Mouse (Mus musculus): ENCODE measurements at regions not wholly inside any gene's neighbourhood (a gene's known extent, or its start where the extent isn't known, plus 50 kb on each side); places are given as distances from the start of the nearest gene placed in this dataset.
"Not testable (repeated sequence)": the region's sequence is repeated elsewhere in the genome, so short reads cannot be mapped to it uniquely, and the experiment has no call there.

DNA sequence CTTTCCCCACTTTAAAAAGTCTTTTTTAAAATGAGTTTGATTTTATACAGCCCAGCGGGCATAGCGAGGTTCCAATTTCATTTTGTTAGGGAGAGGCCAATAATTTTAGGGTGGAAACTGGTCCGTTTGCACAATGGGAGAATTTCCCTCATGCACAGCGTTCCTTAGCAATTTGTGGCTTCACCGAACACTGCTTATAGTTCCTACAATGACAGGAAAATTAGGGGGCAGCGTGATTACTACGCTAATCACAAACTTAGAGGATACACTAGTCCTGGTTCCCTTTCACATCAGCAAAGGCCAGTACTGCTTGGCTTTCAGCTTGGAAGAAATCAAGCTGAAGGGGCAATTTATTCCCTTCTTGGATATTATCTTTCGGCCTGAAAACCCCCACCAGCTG lies 745.1 kb upstream of the Gm19410 start:
- no peak for DNase-seq (ENCODE audit: low spot score in 2 of 2)

DNA sequence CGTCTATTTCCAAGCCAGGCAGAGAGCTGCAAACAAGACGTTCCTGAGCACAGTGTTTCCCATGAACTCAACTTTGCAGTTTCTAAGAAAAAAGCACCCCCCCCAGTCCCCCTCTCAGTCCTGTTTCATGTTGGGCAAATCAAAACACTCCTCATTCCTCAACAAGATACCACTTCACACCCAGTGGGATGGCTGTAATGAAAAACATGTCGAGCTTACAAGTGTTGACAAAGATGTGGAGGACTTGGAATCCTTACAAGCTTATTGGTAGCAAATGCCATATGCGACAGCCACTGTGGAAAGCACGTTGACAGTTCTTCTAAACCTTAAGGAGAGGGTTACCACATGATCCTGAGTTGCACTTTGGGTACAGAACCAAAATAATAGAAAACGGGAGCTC lies 742.9 kb upstream of the Gm19410 start:
- DNase-seq (ENCODE audit: low spot score in 2 of 2) = no peak

- no peak for DNase-seq (ENCODE audit: low spot score in 2 of 2)
Measured at GRCm38 (mm10) chr8:35047798-35048197, 717.8 kb upstream of the Gm19410 start.

- DNase-seq (ENCODE audit: low spot score in 2 of 2) = no peak
Measured at GRCm38 (mm10) chr8:35053444-35053843, 712.1 kb upstream of the Gm19410 start.

DNA sequence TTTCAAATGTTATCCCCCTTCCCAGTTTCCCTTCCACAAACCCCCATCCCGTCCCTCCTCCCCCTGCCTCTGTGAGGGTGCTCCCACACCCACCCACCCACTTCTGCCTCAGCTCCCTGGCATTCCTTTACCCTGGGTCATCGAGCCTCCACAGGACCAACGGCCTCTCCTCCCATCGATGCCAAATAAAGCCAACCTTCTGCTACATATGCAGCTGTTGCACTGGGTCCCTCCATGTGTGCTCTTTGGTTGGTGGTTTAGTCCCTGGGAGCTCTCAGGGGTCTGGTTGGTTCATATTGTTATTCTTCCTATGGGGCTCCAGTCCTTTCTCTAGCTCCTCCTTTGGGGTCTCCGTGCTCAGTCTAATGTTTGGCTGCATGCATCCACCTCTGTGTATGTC lies 704.5 kb upstream of the Gm19410 start:
- no peak for DNase-seq (ENCODE audit: low spot score in 2 of 2)

- DNase-seq (ENCODE audit: low spot score in 2 of 2) = peak in 1 of 2 experiments; percentile 2
Measured at GRCm38 (mm10) chr8:35068228-35068627, 697.4 kb upstream of the Gm19410 start.

DNA sequence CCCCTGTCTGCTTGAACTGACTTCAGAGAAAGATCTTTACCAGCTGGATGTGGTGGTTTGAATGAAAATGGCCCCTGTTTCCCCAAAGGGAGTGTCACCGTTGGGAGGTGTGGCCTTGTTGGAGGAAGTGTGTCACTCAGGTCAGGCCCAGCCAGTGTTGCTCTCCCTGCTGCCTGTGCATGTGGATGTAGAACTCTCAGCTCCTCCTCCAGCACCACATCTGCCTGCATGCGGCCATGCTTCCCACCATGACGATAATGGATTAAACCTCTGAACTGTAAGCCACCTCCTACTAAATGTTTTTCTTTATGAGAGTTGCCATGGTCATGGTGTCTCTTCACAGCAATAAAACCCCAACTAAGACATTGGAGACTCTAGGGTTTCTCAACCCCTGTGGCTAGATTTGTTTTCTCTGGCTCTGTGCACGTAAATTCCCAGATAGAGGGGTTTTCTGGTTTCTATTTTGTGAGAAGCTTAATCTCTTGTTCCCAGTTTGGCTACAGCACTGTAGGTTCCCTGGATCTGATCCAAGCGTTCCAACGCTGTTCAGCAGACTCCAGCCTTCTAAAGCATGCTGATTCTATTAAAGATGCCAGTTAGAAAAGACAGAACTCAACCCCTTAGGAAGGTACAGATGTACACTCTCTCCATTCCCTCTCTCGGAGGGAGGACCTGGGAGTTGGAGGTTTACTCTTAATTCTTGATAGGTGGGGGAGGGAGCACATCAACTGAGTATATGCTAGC lies 695.2 kb upstream of the Gm19410 start:
- DNase-seq (ENCODE audit: low spot score in 2 of 2) = no peak

DNA sequence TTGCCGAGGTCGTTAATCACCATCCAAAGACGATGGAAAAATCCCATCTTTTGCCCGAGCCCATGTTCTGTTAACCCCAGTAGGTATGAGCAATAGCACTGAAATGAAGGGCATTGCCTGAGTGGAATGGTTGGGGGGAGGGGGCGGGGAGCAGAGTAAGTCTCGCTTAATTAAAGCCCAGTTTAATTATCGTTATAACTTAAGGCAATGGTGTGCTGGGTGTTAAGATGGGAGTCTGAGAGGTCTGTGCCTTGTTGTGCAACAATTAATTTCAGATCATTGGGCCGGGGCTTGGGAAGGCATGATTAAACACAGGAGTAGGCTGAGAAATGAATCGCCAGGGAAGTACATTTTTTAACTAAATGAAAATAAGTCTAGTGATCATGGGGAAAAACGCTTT lies 689.6 kb upstream of the Gm19410 start:
- no peak for DNase-seq (ENCODE audit: low spot score in 2 of 2)

GRCm38 (mm10) chr8:35083161-35083560 lies 682.4 kb upstream of the Gm19410 start:
- no peak for DNase-seq (ENCODE audit: low spot score in 2 of 2)

DNA sequence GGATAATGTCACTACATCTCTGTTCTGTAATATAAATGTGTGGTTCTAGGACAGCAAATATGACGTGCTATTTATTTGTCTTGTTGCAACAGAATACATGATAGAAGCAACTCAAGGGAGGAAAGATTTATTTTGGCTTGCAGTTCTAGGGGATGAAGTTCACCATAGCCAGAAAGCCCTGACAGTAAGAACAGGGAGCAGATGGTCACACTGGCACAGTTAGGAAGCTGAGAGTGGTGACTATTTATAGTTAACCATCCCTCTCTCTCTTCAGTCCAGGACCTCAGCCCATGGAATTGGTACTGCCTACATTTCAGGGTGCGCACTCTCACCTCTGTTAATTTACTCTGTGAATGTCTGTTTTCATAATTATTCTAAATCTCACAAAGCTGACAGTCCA lies 678.5 kb upstream of the Gm19410 start:
- DNase-seq (ENCODE audit: low spot score in 2 of 2) = no peak

DNA sequence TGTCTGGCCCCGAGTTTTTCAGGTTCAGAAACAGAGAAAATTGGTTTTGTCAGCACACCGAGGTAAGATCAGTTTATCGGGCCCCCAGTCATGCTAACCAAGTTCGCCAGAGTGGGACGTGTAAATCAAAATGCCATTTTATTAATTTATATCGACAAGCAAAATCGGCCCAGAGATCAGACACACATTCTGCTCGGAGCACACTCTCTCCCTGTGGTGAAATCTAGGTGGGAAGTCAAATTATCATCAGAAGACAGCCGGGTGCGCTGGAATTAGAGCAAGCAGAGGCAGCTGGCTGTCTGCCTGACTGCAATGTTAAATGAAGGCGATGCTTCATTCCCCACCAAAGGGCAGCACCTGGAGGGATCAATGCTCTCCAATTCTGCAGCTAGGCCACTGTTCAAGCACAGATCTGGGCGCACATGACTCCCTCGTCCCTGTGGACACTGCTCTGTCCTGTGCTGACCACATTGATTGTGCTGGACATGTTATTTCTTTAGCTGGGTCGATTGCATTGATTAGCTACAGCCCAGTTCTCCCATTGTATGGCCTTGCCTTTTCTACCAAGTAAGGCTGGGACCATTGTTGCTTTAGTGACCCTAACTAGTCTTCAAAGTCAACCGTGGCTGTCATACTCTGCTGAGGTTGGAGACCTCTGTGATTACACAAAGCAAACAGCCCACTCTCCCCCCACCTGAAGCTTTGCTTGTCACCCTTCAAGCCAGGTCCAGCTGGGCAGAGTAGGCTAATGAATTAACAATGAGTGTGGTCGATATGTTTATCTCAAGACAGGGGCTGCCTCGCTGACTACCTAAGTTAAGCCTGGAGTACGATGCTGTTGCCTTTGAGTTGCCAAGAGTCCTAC lies 677.0 kb upstream of the Gm19410 start:
- DNase-seq (ENCODE audit: low spot score in 2 of 2) = no peak

DNA sequence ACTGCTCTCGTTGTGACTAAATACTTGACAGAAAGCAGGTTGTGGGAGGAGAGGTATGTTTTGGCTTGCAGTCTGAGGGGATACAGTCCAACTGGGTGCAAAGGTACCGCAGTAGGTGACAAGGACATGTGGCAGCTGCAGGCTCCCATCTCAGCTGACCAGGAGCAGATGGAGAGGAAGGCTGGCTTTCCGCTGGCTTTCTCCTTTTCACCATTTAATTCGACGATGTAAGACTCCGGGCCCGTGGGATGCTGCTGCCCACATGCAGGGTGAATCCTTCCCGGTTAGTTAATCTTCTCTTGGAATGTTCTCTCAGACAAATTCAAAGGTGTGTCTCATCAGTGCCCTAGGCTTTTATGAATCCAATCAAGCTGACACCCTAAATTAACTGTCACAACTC lies 676.1 kb upstream of the Gm19410 start:
- DNase-seq (ENCODE audit: low spot score in 2 of 2) = no peak

DNA sequence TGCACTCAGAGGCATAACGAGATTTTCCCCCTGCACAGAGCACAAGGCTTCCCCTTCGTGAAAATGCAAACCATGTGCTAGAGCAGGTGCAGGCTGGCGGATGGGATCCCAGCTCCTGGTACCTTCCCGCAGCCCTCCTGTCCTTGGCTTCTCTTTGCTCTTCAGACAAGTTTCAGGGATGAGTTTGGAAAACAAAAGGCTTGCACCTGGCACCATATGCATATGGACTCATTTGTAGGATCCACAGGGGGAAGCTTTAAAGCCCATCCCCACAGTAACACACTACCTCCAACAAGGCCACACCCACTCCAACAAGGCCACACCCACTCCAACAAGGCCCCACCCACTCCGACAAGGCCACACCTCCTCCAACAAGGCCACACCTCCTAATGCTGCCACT lies 663.9 kb upstream of the Gm19410 start:
- DNase-seq (ENCODE audit: low spot score in 2 of 2) = no peak

DNA sequence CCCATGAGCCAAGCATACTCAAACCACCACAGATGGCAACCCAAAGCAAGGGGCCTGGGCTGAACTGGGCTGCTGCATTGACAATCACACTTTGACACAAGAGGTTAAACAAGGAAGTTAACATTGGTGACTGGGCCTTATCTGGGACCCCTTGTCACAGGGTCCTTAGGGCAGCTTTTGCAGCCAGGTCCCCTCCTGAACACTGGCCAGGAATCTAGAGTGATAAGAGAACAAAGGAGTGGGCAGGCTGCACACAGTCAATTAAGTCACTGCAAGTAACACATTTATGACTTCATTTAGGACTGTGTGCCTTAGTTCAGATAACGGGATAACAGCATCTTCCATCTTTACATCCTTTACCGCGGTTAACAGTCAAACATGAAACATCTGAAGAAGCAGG lies 663.5 kb upstream of the Gm19410 start:
- not testable (repeated sequence) for DNase-seq (ENCODE audit: low spot score in 2 of 2)

- DNase-seq (ENCODE audit: low spot score in 2 of 2) = not testable (repeated sequence)
Measured at GRCm38 (mm10) chr8:35104465-35104876, 661.1 kb upstream of the Gm19410 start.

DNA sequence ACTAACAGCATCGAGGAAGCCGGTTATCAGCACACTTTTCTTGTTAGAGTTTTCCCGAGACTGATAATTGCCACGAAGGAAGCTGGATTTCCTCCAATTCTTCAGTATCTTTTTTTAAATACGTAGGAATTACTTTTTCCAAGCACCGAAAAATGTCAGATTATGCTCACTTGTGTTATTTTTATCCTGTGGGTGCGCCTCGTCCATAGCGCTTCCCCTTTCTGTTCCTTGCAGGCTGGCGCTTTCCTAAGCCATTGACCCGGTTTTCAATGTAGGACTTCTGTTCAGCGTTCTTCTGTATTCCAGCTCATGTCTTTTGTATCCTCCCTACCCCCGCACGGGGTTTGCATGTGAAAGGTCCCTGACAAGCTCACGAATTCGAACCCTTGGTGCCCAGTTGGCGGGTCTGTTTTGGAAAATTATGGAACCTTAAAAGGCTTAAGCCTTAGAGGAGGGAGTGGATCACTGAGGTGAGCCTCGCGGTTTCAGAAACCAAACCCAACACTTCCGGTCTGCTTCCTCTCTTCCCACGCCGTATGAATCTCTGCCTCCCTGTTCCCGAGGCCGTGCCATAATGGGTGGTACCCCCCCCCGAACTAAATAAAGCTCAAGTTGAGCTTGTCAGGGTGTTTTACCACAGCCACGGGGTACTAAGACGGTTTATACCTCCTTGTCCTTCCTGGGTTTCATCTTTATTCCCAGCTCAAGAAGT lies 655.9 kb upstream of the Gm19410 start:
- DNase-seq (ENCODE audit: low spot score in 2 of 2) = no peak

DNA sequence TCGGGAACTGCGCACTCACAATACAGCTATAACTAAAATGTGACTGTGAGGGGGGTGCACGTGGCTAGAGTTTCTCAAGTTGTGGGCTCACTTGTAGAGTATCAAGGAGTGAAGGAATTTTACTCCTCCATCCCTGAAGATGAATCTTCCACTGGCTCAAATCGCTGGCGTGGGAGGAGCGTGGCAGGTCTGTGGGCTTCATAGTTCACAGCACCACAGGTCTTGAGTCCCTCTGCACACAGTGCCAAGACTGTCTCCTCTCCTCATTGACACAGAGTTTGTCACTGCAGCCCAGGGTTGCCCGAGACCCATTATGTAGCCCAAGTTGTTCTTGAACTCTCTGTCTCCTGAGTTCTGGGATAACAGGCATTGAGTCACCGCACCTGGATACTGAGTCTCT lies 655.3 kb upstream of the Gm19410 start:
- DNase-seq (ENCODE audit: low spot score in 2 of 2) = no peak

- DNase-seq (ENCODE audit: low spot score in 2 of 2) = no peak
Measured at GRCm38 (mm10) chr8:35111130-35111529, 654.5 kb upstream of the Gm19410 start.

DNA sequence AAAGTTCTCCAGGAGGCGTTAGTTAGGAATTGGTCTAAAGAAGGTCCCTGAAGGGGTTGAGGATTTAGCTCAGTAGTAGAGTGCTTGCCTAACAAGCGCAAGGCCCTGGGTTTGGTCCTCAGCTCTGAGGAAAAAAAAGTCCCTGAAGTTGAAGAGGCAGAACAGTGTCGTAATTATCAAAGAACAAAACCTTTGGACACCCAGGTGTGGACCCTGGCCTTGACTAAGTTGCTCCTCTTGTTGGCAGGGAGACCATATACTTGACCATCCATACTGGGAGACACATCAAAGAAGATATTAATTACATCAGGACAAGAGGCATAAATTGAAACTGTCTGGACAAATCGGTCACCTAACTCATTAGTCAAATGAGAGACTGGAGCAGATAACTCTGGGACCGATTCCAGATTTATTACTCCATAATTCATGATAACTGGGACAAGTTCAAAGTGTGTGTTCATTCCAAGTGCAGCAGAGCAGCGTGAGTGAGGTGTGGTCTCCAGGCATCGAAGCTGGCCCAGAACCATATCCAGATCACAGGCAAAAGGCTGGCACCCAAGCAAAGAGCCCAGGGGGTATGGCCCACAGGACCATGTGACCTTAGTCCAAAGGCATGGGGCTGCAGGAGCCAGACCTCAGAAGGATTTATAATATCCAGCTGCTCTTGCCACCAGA lies 652.9 kb upstream of the Gm19410 start:
- DNase-seq (ENCODE audit: low spot score in 2 of 2) = no peak

- DNase-seq (ENCODE audit: low spot score in 2 of 2) = no peak
Measured at GRCm38 (mm10) chr8:35114031-35114430, 651.6 kb upstream of the Gm19410 start.

DNA sequence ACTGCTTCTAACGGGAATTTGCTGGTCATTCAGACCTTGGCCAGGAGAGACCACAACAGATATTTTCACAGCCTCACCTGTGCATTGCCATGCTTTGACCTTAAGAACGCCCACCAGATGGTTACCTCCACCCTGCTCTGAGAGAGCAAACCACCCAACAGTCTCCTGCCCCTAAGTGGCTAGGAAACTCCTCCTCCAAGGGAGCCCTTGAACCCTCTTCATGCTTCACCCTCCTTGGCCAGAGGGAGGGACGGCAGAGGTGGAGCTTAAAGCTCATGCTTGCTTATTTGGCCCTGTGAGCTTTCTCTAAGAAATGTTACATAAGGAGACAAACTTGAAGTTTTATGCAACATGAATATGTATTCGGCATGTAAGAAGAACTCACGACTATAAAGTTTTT lies 645.0 kb upstream of the Gm19410 start:
- no peak for DNase-seq (ENCODE audit: low spot score in 2 of 2)

DNA sequence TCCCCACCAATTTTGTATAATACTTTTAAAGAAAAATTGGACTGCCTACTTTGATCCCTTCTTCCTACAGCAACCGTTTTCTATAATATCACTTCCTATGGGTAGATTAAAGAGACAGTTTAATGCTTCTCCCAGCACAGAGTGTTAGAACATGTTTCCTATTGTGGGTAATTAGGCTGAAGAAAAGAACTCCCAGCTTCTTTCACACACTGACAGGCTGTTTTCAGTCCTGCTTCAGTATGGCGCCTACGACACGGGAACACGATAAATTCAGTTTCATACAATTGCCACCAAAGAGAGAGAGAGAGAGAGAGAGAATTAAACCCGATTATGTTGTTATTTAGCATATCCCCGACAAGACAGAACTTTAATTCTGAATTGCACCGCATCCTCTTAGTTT lies 644.5 kb upstream of the Gm19410 start:
- DNase-seq (ENCODE audit: low spot score in 2 of 2) = no peak
